Mouse (Mus musculus) liver, embryonic 15.5 days (tissue): ENCODE measurements around the gene Agfg1. TPM values are rescaled to one million over a fixed set of nuclear protein-coding genes. Genes with fewer than 3 reads are reported as not detected.

Experiments used
- microRNA-seq: library from miRNA; unstranded; fragments of <30 nt; microRNA quantifications from one replicate; pipeline ENCODE4, GENCODE M21; 2016
- polyA plus RNA-seq: library from polyadenylated mRNA; unstranded; fragments of >200 nt; fragmentation: Nextera tagmentation; extraction: Ambion mirVana; gene quantifications from 2 replicates; pipeline ENCODE4 v1.2.1, GENCODE M21; 2015

The Agfg1 gene
- polyA plus RNA-seq, 1 experiment from 2014 or later = 46.5 TPM

Small RNAs within 50 kb of the gene (microRNA-seq; reads per million reads assigned to microRNA genes)
- 4.3 reads per million, percentile 13 among the genes with 10 or more reads in this experiment for gene Gm22396

Other genes with a start within 250 kb of the Agfg1 start
- 153 and 171 TPM in 2 replicates for gene Mff, start 114.6 kb upstream of the Agfg1 start, polyA plus RNA-seq
- gene Tm4sf20, start 71.0 kb upstream of the Agfg1 start, polyA plus RNA-seq = 0.07 and 0.10 TPM in 2 replicates
- not detected in 2 replicates for gene Gm47791, start 68.2 kb upstream of the Agfg1 start, polyA plus RNA-seq
- 0.15 and 0.29 TPM in 2 replicates for gene A030005L19Rik, start 73.8 kb downstream of the Agfg1 start, polyA plus RNA-seq
- not detected in 2 replicates for gene A030014E15Rik, start 85.4 kb downstream of the Agfg1 start, polyA plus RNA-seq
- gene Gm6217, start 91.9 kb downstream of the Agfg1 start, polyA plus RNA-seq = not detected in 2 replicates
- not detected in 2 replicates for gene A030003K21Rik, start 103.9 kb downstream of the Agfg1 start, polyA plus RNA-seq
- gene Gm7544, start 116.5 kb downstream of the Agfg1 start, polyA plus RNA-seq = not detected in 2 replicates
- gene Gm47955, start 120.8 kb downstream of the Agfg1 start, polyA plus RNA-seq = not detected in 2 replicates
- gene Gm47959, start 161.1 kb downstream of the Agfg1 start, polyA plus RNA-seq = not detected in 2 replicates
- gene Slc19a3, start 199.0 kb downstream of the Agfg1 start, polyA plus RNA-seq = 0.05 TPM in 1 of 2 replicates, not detected in the other
- not detected in 2 replicates for gene Krtap28-10, start 203.0 kb downstream of the Agfg1 start, polyA plus RNA-seq
- gene Gm47969, start 205.4 kb downstream of the Agfg1 start, polyA plus RNA-seq = not detected in 2 replicates
- not detected in 2 replicates for gene A030005K14Rik, start 219.9 kb downstream of the Agfg1 start, polyA plus RNA-seq
- not detected in 2 replicates for gene Krtap28-13, start 221.4 kb downstream of the Agfg1 start, polyA plus RNA-seq